Mouse (Mus musculus): ENCODE data around the gene Fuz. TPM values are rescaled to one million over a fixed set of nuclear protein-coding genes. Genes with fewer than 3 reads are reported as not detected.

Gene Fuz
- polyA plus RNA-seq, 1 experiment from 2014 or later: 19.7 TPM

GRCm38 (mm10) chr7:44901230-44901722, 5.4 kb downstream of the Fuz start:
- no peaks in the 10 kb centered on the region for H3K9me3 ChIP-seq (ENCODE audit: control insufficient read depth, low read length)
- peak; percentile 89 for DNase-seq (ENCODE audit: low spot score)
- peak overlapping the region; percentile 24 for H3K4me3 ChIP-seq (ENCODE audit: low read depth, low read length)
- peaks cover 55% of the 10 kb centered on the region for H3K36me3 ChIP-seq (ENCODE audit: control insufficient read depth, insufficient read depth, low read length)
- H3K9ac ChIP-seq (ENCODE audit: low read length): no peak overlapping the region
- no peaks in the 10 kb centered on the region for H3K27me3 ChIP-seq (replicated peaks; ENCODE audit: control insufficient read depth, insufficient read depth, low read length)
- peaks cover 13% of the 10 kb centered on the region for H3K4me1 ChIP-seq (replicated peaks; ENCODE audit: control insufficient read depth, insufficient read depth, low read length)
- ATAC-seq (replicated peaks; ENCODE audit: low FRiP score, low TSS enrichment, low read depth): peak; percentile 48; the same call in 1 of the 2 replicates
- peak overlapping the region; percentile 48 for H3K4me2 ChIP-seq (ENCODE audit: low read length)
- peak overlapping the region; percentile 35; the same call in 1 of the 2 replicates for H3K27ac ChIP-seq (ENCODE audit: low read depth)
- 12% methylated on average over 21 of the region's 21 CpGs for WGBS

- Histone ChIP-seq H3K27ac (ENCODE audit: low read depth) (no peak overlapping the region), H3K4me2 (ENCODE audit: low read length) (no peak overlapping the region), H3K4me3 (ENCODE audit: low read depth, low read length) (no peak overlapping the region), H3K27me3 (replicated peaks; ENCODE audit: control insufficient read depth, insufficient read depth, low read length) (no peaks in the 10 kb centered on the region), H3K4me1 (replicated peaks; ENCODE audit: control insufficient read depth, insufficient read depth, low read length) (peaks cover 5% of the 10 kb centered on the region), H3K9ac (ENCODE audit: low read length) (no peak overlapping the region), H3K9me3 (ENCODE audit: control insufficient read depth, low read length) (no peaks in the 10 kb centered on the region), H3K36me3 (ENCODE audit: control insufficient read depth, insufficient read depth, low read length) (peaks cover 76% of the 10 kb centered on the region)
- no peak for DNase-seq (ENCODE audit: low spot score)
- WGBS: 92% methylated on average over 20 of the region's 20 CpGs
- no peak for ATAC-seq (replicated peaks; ENCODE audit: low FRiP score, low TSS enrichment, low read depth)
Observed at GRCm38 (mm10) chr7:44905430-44905829, 9.6 kb downstream of the Fuz start.

- no peaks in the 10 kb centered on the region for H3K4me1 ChIP-seq (replicated peaks; ENCODE audit: control insufficient read depth, insufficient read depth, low read length)
- H3K27ac ChIP-seq (ENCODE audit: low read depth): no peak overlapping the region
- no peak overlapping the region for H3K4me3 ChIP-seq (ENCODE audit: low read depth, low read length)
- 92% methylated on average over 15 of the region's 15 CpGs for WGBS
- ATAC-seq (replicated peaks; ENCODE audit: low FRiP score, low TSS enrichment, low read depth): no peak
- H3K9ac ChIP-seq (ENCODE audit: low read length): no peak overlapping the region
- peaks cover 95% of the 10 kb centered on the region for H3K36me3 ChIP-seq (ENCODE audit: control insufficient read depth, insufficient read depth, low read length)
- H3K27me3 ChIP-seq (replicated peaks; ENCODE audit: control insufficient read depth, insufficient read depth, low read length): no peaks in the 10 kb centered on the region
- no peak for DNase-seq (ENCODE audit: low spot score)
- H3K4me2 ChIP-seq (ENCODE audit: low read length): no peak overlapping the region
- H3K9me3 ChIP-seq (ENCODE audit: control insufficient read depth, low read length): no peaks in the 10 kb centered on the region
Observed at GRCm38 (mm10) chr7:44908706-44909476, 13.0 kb downstream of the Fuz start.

- H3K4me2 ChIP-seq (ENCODE audit: low read length): no peak overlapping the region
- no peaks in the 10 kb centered on the region for H3K27me3 ChIP-seq (replicated peaks; ENCODE audit: control insufficient read depth, insufficient read depth, low read length)
- H3K36me3 ChIP-seq (ENCODE audit: control insufficient read depth, insufficient read depth, low read length): peaks cover 70% of the 10 kb centered on the region
- H3K27ac ChIP-seq (ENCODE audit: low read depth): no peak overlapping the region
- H3K9ac ChIP-seq (ENCODE audit: low read length): no peak overlapping the region
- ATAC-seq (replicated peaks; ENCODE audit: low FRiP score, low TSS enrichment, low read depth): no peak
- no peaks in the 10 kb centered on the region for H3K4me1 ChIP-seq (replicated peaks; ENCODE audit: control insufficient read depth, insufficient read depth, low read length)
- no peak for DNase-seq (ENCODE audit: low spot score)
- 97% methylated on average over 2 of the region's 2 CpGs for WGBS
- no peaks in the 10 kb centered on the region for H3K9me3 ChIP-seq (ENCODE audit: control insufficient read depth, low read length)
- H3K4me3 ChIP-seq (ENCODE audit: low read depth, low read length): no peak overlapping the region
Observed at GRCm38 (mm10) chr7:44914396-44914795, 18.5 kb downstream of the Fuz start.

GRCm38 (mm10) chr7:44915314-44915713, 19.4 kb downstream of the Fuz start:
- Histone ChIP-seq H3K9ac (ENCODE audit: low read length) (no peak overlapping the region), H3K4me1 (replicated peaks; ENCODE audit: control insufficient read depth, insufficient read depth, low read length) (no peaks in the 10 kb centered on the region), H3K4me2 (ENCODE audit: low read length) (no peak overlapping the region), H3K4me3 (ENCODE audit: low read depth, low read length) (no peak overlapping the region), H3K27ac (ENCODE audit: low read depth) (no peak overlapping the region), H3K36me3 (ENCODE audit: control insufficient read depth, insufficient read depth, low read length) (peaks cover 62% of the 10 kb centered on the region), H3K9me3 (ENCODE audit: control insufficient read depth, low read length) (no peaks in the 10 kb centered on the region), H3K27me3 (replicated peaks; ENCODE audit: control insufficient read depth, insufficient read depth, low read length) (no peaks in the 10 kb centered on the region)
- ATAC-seq (replicated peaks; ENCODE audit: low FRiP score, low TSS enrichment, low read depth) (no peak), DNase-seq (ENCODE audit: low spot score) (no peak)
- WGBS: 97% methylated on average over 9 of the region's 9 CpGs

- Histone ChIP-seq H3K27ac (ENCODE audit: low read depth) (no peak overlapping the region), H3K27me3 (replicated peaks; ENCODE audit: control insufficient read depth, insufficient read depth, low read length) (no peaks in the 10 kb centered on the region), H3K4me2 (ENCODE audit: low read length) (no peak overlapping the region), H3K4me1 (replicated peaks; ENCODE audit: control insufficient read depth, insufficient read depth, low read length) (no peaks in the 10 kb centered on the region), H3K36me3 (ENCODE audit: control insufficient read depth, insufficient read depth, low read length) (peaks cover 54% of the 10 kb centered on the region), H3K9me3 (ENCODE audit: control insufficient read depth, low read length) (no peaks in the 10 kb centered on the region), H3K9ac (ENCODE audit: low read length) (no peak overlapping the region), H3K4me3 (ENCODE audit: low read depth, low read length) (no peak overlapping the region)
- WGBS: 83% methylated on average over 6 of the region's 6 CpGs
- ATAC-seq (replicated peaks; ENCODE audit: low FRiP score, low TSS enrichment, low read depth) (no peak), DNase-seq (ENCODE audit: low spot score) (no peak)
Observed at GRCm38 (mm10) chr7:44916191-44916590, 20.3 kb downstream of the Fuz start.

- Histone ChIP-seq H3K9me3 (ENCODE audit: control insufficient read depth, low read length) (no peaks in the 10 kb centered on the region), H3K27ac (ENCODE audit: low read depth) (no peak overlapping the region), H3K4me3 (ENCODE audit: low read depth, low read length) (no peak overlapping the region), H3K36me3 (ENCODE audit: control insufficient read depth, insufficient read depth, low read length) (peaks cover 49% of the 10 kb centered on the region), H3K9ac (ENCODE audit: low read length) (no peak overlapping the region), H3K27me3 (replicated peaks; ENCODE audit: control insufficient read depth, insufficient read depth, low read length) (no peaks in the 10 kb centered on the region), H3K4me2 (ENCODE audit: low read length) (no peak overlapping the region), H3K4me1 (replicated peaks; ENCODE audit: control insufficient read depth, insufficient read depth, low read length) (no peaks in the 10 kb centered on the region)
- no peak for DNase-seq (ENCODE audit: low spot score)
- 86% methylated on average over 4 of the region's 4 CpGs for WGBS
- peak; percentile 28; the same call in 1 of the 2 replicates for ATAC-seq (replicated peaks; ENCODE audit: low FRiP score, low TSS enrichment, low read depth)
Observed at GRCm38 (mm10) chr7:44916881-44917280, 21.0 kb downstream of the Fuz start.

GRCm38 (mm10) chr7:44918219-44918618, 22.3 kb downstream of the Fuz start:
- H3K27me3 ChIP-seq (replicated peaks; ENCODE audit: control insufficient read depth, insufficient read depth, low read length): no peaks in the 10 kb centered on the region
- no peak for ATAC-seq (replicated peaks; ENCODE audit: low FRiP score, low TSS enrichment, low read depth)
- no peaks in the 10 kb centered on the region for H3K4me1 ChIP-seq (replicated peaks; ENCODE audit: control insufficient read depth, insufficient read depth, low read length)
- H3K36me3 ChIP-seq (ENCODE audit: control insufficient read depth, insufficient read depth, low read length): peaks cover 50% of the 10 kb centered on the region
- no peak overlapping the region for H3K4me3 ChIP-seq (ENCODE audit: low read depth, low read length)
- 67% methylated on average over 3 of the region's 3 CpGs for WGBS
- DNase-seq (ENCODE audit: low spot score): no peak
- no peak overlapping the region for H3K4me2 ChIP-seq (ENCODE audit: low read length)
- H3K9me3 ChIP-seq (ENCODE audit: control insufficient read depth, low read length): no peaks in the 10 kb centered on the region
- H3K9ac ChIP-seq (ENCODE audit: low read length): no peak overlapping the region
- no peak overlapping the region for H3K27ac ChIP-seq (ENCODE audit: low read depth)

GRCm38 (mm10) chr7:44919127-44919526, 23.2 kb downstream of the Fuz start:
- Histone ChIP-seq H3K36me3 (ENCODE audit: control insufficient read depth, insufficient read depth, low read length) (peaks cover 48% of the 10 kb centered on the region), H3K27me3 (replicated peaks; ENCODE audit: control insufficient read depth, insufficient read depth, low read length) (no peaks in the 10 kb centered on the region), H3K4me1 (replicated peaks; ENCODE audit: control insufficient read depth, insufficient read depth, low read length) (no peaks in the 10 kb centered on the region), H3K4me3 (ENCODE audit: low read depth, low read length) (no peak overlapping the region), H3K27ac (ENCODE audit: low read depth) (no peak overlapping the region), H3K9me3 (ENCODE audit: control insufficient read depth, low read length) (no peaks in the 10 kb centered on the region), H3K4me2 (ENCODE audit: low read length) (no peak overlapping the region), H3K9ac (ENCODE audit: low read length) (no peak overlapping the region)
- DNase-seq (ENCODE audit: low spot score) (no peak), ATAC-seq (replicated peaks; ENCODE audit: low FRiP score, low TSS enrichment, low read depth) (no peak)
- 88% methylated on average over 5 of the region's 5 CpGs for WGBS

Data from intestine, embryonic 14.5 days (tissue).